6 mouse cellular contexts compared by ENCODE assay signal in the genomic region with DNA sequence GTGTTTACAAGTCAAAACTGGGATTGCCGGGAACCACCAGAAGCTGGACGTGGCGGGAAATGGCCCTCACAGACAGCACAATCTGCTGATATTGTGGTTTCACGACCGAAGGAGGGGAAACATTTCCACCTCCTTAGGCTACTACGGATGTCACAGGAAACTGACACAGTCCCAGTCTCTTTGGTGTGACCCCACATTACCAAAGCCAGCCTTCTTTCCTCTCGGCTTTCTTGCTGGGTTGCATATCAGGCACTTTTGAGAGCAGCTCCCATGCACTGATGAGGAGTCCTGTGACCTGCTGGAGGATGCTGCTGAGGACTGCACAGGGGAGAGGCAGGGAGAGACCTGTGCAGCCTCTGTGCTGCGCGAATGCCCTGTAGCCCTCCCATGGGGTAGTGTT. TPM values are rescaled to one million over a fixed set of nuclear protein-coding genes. Genes with fewer than 3 reads are reported as not detected.
A peak's percentile ranks its signal among the peaks of the same experiment; 100 is the strongest.
DNase-seq lines count a peak whose midpoint lies in the region; ATAC-seq and TF ChIP-seq lines count a peak whose summit lies in the region.
"Not testable (repeated sequence)": the region's sequence is repeated elsewhere in the genome, so short reads cannot be mapped to it uniquely, and the experiment has no call there.

No protein-coding gene starts in this region.

- H3K4me2 ChIP-seq in liver, embryonic 12.5 days; liver, postnatal 0 days (ENCODE audit: low read depth, low read length): not testable (repeated sequence)

- not testable (repeated sequence) for H3K79me2 ChIP-seq in heart, adult 2 months (replicated peaks; ENCODE audit: control insufficient read depth, insufficient read depth, low read length)

- peaks cover 47% of the 10 kb centered on the region for H3K4me1 ChIP-seq in bone marrow macrophage, adult 2 months (ENCODE audit: control insufficient read depth, insufficient read depth, low read length)
- H3K4me1 ChIP-seq in heart, adult 2 months (ENCODE audit: control insufficient read depth, insufficient read depth, low read length), result peaks cover 34% of the 10 kb centered on the region
- peaks cover 38% of the 10 kb centered on the region for H3K4me1 ChIP-seq in liver, embryonic 12.5 days
- peaks cover 13% of the 10 kb centered on the region for H3K4me1 ChIP-seq in liver, postnatal 0 days (ENCODE audit: insufficient read depth)
- peaks cover 77% of the 10 kb centered on the region for H3K4me1 ChIP-seq in megakaryocyte, embryonic 14.5 days

- not testable (repeated sequence) for H3K27me3 ChIP-seq in heart, adult 2 months (ENCODE audit: control insufficient read depth, insufficient read depth, low read length); liver, embryonic 12.5 days (replicated peaks); liver, postnatal 0 days (ENCODE audit: insufficient read depth, low read length); megakaryocyte, embryonic 14.5 days (replicated peaks)

- not testable (repeated sequence) for H3K4me3 ChIP-seq in bone marrow macrophage, adult 2 months (ENCODE audit: insufficient read depth, low read length); gastrocnemius, adult 2 months; heart, adult 2 months; liver, embryonic 12.5 days; liver, postnatal 0 days (ENCODE audit: low read depth, low read length)
- H3K4me3 ChIP-seq in megakaryocyte, embryonic 14.5 days (replicated peaks), result peak overlapping the region; percentile 64

- not testable (repeated sequence) for H3K36me3 ChIP-seq in heart, adult 2 months (ENCODE audit: control insufficient read depth, insufficient read depth, low read length); liver, embryonic 12.5 days; liver, postnatal 0 days (replicated peaks; ENCODE audit: insufficient read depth, low read length)
- H3K36me3 ChIP-seq in megakaryocyte, embryonic 14.5 days (replicated peaks; ENCODE audit: low read length), result peaks cover 30% of the 10 kb centered on the region

- not testable (repeated sequence) for H3K9me3 ChIP-seq in liver, embryonic 12.5 days (replicated peaks); liver, postnatal 0 days (ENCODE audit: low read length); megakaryocyte, embryonic 14.5 days

- TF ChIP-seq POLR2A in bone marrow macrophage, adult 2 months (IDR thresholded peaks at IDR 0.05; ENCODE audit: borderline replicate concordance, low read depth, low read length); heart, adult 2 months (IDR thresholded peaks at IDR 0.05; ENCODE audit: insufficient read depth, low read depth, low read length): not testable (repeated sequence)

- H3K27ac ChIP-seq in bone marrow macrophage, adult 2 months (ENCODE audit: insufficient read depth, low read depth, low read length), result 0 out of 2 replicates have a peak overlapping the region, but pooled peaks have one; percentile 1
- H3K27ac ChIP-seq in gastrocnemius, adult 2 months, result peak overlapping the region; percentile 83
- peak overlapping the region; percentile 84 for H3K27ac ChIP-seq in heart, adult 2 months
- H3K27ac ChIP-seq in liver, embryonic 12.5 days, result 0 out of 2 replicates have a peak overlapping the region, but pooled peaks have one; percentile 21
- 0 out of 2 replicates have a peak overlapping the region, but pooled peaks have one; percentile 30 for H3K27ac ChIP-seq in liver, postnatal 0 days (ENCODE audit: low read depth)

- DNase-seq in gastrocnemius, adult 2 months; heart, adult 2 months; liver, postnatal 0 days: not testable (repeated sequence)

- H3K9ac ChIP-seq in heart, adult 2 months (ENCODE audit: low read depth, low read length); liver, embryonic 12.5 days; liver, postnatal 0 days (replicated peaks): not testable (repeated sequence)

- ATAC-seq in liver, embryonic 12.5 days; liver, postnatal 0 days: not testable (repeated sequence)

- not testable (repeated sequence) for TF ChIP-seq EP300 in heart, adult 2 months (IDR thresholded peaks at IDR 0.05; ENCODE audit: insufficient read depth, low read depth, low read length)
- peak; percentile 31; the same call in 1 of the 2 replicates for TF ChIP-seq EP300 in liver, postnatal 0 days (IDR thresholded peaks at IDR 0.05; ENCODE audit: low read depth)

- TF ChIP-seq CTCF in bone marrow macrophage, adult 2 months (IDR thresholded peaks at IDR 0.05; ENCODE audit: low read depth, low read length); gastrocnemius, adult 2 months (IDR thresholded peaks at IDR 0.05); heart, adult 2 months (IDR thresholded peaks at IDR 0.05); liver, postnatal 0 days (IDR thresholded peaks at IDR 0.05; ENCODE audit: low read depth): not testable (repeated sequence)

- 62% methylated on average over 9 of the region's 9 CpGs for WGBS in heart, adult 2 months
- WGBS in liver, embryonic 12.5 days (ENCODE audit: insufficient replicate concordance), result 58% methylated on average over 9 of the region's 9 CpGs
- whole genome bisulfite sequencing in liver, postnatal 0 days (ENCODE audit: insufficient replicate concordance), result 59% methylated on average over 9 of the region's 9 CpGs

- intact Hi-C loops in gastrocnemius, adult 2 months (cut with DNase I), result not testable (repeated sequence)
- intact Hi-C loops in heart, adult 2 months (cut with DNase I), result loop anchor here (10.0 kb wide), 1 partner anchor 162 kb away; a partner anchor contains a TSS

RNA-seq across cellular contexts. Expression of a gene that starts 2.4 kb away (rescaled TPM):
- polyA plus RNA-seq in bone marrow macrophage, adult 2 months (2012; ENCODE audit: insufficient read depth, insufficient read length, missing spikeins), result 37.2 and 39.8 TPM in 2 replicates
- total RNA-seq in gastrocnemius, adult 2 months (2021), result 10 to 100 TPM; 12.4 to 16.3 TPM
- 10 to 100 TPM; 21.8 to 25.6 TPM for total RNA-seq in heart, adult 2 months (2021)
- polyA plus RNA-seq in heart, adult 2 months (2012; rRNA removed), result 23.2 and 30.1 TPM in 2 replicates
- polyA plus RNA-seq in liver, embryonic 12.5 days (2016; fragmentation: Nextera tagmentation; extraction: Ambion mirVana), result 8.8 and 9.2 TPM in 2 replicates
- 6.0 and 6.4 TPM in 2 replicates for polyA plus RNA-seq in liver, postnatal 0 days (2015; fragmentation: Nextera tagmentation; extraction: Ambion mirVana)
- 14.3 and 16.7 TPM in 2 replicates for polyA plus RNA-seq in megakaryocyte, embryonic 14.5 days (2012; ENCODE audit: insufficient read depth, low replicate concordance)

RNA-seq across cellular contexts. Expression of a gene that starts 30.7 kb away (rescaled TPM):
- polyA plus RNA-seq in bone marrow macrophage, adult 2 months (2012; ENCODE audit: insufficient read depth, insufficient read length, missing spikeins), result 103 and 111 TPM in 2 replicates
- 1 to 10 TPM; 4.2 to 8.1 TPM for total RNA-seq in gastrocnemius, adult 2 months (2021)
- 10 to 100 TPM; 30.4 to 33.5 TPM for total RNA-seq in heart, adult 2 months (2021)
- polyA plus RNA-seq in heart, adult 2 months (2012; rRNA removed), result 26.0 and 38.0 TPM in 2 replicates
- 5.7 and 5.9 TPM in 2 replicates for polyA plus RNA-seq in liver, embryonic 12.5 days (2016; fragmentation: Nextera tagmentation; extraction: Ambion mirVana)
- polyA plus RNA-seq in liver, postnatal 0 days (2015; fragmentation: Nextera tagmentation; extraction: Ambion mirVana), result 5.5 and 6.1 TPM in 2 replicates
- polyA plus RNA-seq in megakaryocyte, embryonic 14.5 days (2012; ENCODE audit: insufficient read depth, low replicate concordance), result 52.5 and 70.1 TPM in 2 replicates

Comparison
In these comparisons a context has a peak if more than half of its experiments do, and no peak if none do; other contexts are left out.
1. H3K27ac ChIP-seq: peak in every context shown above with its lines; median percentile 84 in heart, adult 2 months; 83 in gastrocnemius, adult 2 months; 30 in liver, postnatal 0 days; 21 in liver, embryonic 12.5 days; 1 in bone marrow macrophage, adult 2 months.